Mouse (Mus musculus): Measurements from ENCODE around the gene Gm21983. TPM values are rescaled to one million over a fixed set of nuclear protein-coding genes. Genes with fewer than 3 reads are reported as not detected.

Gene Gm21983
- total RNA-seq, 2 experiments from 2014 or later, result not detected

- no peak for DNase-seq (ENCODE audit: low spot score in 2 of 2)
Measured at GRCm38 (mm10) chr7:27189271-27189931, 8.5 kb upstream of the Gm21983 start.

GRCm38 (mm10) chr7:27185986-27186385 is 5.1 kb upstream of the Gm21983 start:
- no peak for DNase-seq (ENCODE audit: low spot score in 2 of 2)

- DNase-seq (ENCODE audit: low spot score in 2 of 2), result no peak
Measured at GRCm38 (mm10) chr7:27184964-27185363, 4.1 kb upstream of the Gm21983 start.

DNA sequence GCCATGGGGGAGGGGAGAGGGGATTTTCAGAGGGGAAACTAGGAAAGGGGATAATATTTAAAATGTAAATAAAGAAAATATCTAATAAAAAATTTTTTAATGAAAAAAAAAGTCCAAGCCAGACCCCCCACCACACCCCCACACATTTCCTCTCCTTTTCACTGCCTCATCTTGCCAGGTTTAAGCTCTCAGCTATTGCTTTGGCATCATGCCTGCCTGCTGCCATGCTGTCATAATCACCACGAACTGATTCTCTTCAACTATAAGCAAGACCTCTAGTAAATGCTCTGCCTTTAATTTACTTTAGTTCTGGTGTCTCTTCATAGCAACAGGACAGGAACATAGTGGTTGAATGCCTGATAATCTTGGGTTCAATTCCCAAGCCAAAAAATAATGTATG is 1.6 kb upstream of the Gm21983 start:
- DNase-seq (ENCODE audit: low spot score in 2 of 2), result no peak

DNA sequence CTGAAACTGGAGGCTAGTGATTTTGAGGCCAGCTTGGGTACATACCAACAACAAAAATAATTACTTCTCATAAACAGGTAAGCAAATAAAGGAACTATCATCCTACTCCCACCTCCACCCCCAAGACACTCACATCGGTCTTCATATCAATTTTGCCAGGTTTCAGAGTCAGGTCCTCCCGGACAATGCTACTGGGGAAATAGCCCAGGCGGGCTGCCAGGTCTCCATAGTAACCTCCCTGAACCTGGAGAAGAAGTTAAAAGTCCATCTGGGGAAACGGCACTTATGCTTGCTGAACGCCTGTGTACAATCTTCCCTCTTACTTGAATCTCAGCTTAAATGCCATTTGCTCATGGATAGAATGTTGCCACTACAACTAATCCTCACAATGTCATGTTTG is 850 bp downstream of the Gm21983 start:
- DNase-seq (ENCODE audit: low spot score in 2 of 2), result no peak

DNA sequence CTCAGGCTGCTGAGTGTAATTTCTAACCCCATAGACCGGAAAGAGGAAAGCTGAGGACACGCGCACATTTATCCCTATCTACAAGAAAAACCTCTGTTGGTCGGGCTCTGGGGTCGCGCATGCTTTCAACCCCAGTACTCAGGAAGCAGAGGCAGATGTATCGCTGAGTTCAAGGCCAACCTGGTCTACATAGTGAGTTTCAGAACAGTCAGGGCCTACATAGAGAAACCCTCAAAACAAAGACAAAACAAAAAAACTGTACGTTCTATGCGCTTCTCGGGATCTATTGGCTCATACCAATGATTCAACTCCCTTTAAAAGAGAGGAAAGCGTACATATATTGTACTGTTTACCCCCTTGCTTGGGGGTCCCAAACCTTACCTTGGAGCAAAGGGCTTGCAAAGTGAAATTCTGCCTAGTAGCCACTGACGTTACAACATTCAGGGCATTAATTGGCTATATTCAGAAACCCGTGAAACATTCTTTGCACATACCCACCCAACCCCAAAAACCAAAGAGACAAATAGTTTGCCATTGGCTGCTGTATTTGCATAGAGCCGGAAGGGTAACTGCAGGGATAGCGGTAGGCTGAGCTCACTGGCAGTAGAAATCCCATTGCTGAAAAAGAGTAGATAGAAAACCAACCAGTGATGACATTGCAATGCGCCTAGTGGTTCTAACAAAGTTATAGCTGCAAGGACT is 1.5 kb downstream of the Gm21983 start:
- no peak for DNase-seq (ENCODE audit: low spot score in 2 of 2)

GRCm38 (mm10) chr7:27178324-27179216 is 2.3 kb downstream of the Gm21983 start, which contains the start of gene Rab4b:
TSS of gene Rab4b (minus strand) at chr7:27178896.
- DNase-seq (ENCODE audit: low spot score in 2 of 2), result peak; percentile 99 to 100

DNA sequence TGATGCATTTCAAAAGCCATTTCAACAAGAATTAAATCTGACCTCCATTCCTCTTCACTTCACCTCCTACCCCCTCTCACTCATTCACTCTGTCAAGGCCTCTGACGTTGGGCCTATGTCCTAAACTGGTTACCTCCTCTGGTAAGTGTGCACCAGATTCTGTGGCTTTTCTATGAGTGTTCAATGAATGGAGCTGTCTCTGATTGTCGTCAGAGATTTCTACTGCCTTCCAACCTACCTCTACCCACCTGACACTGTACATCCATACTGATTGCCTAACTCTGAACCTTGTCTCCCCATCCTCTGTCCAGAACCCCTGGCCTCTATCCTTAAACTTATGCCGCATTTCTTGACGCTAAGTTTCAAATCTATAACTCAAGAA is 3.0 kb downstream of the Gm21983 start:
- DNase-seq (ENCODE audit: low spot score in 2 of 2), result no peak

GRCm38 (mm10) chr7:27174896-27175295 is 6.0 kb downstream of the Gm21983 start:
- DNase-seq (ENCODE audit: low spot score in 2 of 2), result no peak

DNA sequence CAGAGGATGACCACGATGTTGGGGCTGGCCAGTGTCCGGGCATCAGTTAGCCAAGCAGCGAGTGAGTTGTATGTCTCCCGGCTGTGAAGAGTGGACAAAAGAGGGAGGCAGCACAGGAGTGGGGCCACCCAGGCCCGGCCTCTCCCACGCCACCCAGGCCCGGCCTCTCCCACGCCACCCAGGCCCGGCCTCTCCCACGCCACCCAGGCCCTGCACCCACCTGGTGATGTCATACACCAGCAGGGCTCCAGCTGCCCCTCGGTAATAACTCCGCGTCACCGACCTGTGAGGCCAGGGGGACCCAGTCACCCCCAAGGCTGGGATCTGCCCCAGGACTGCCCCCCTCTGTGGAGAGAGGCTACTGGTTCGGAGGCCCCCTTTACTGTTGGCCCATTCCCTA is 6.4 kb downstream of the Gm21983 start:
- no peak for DNase-seq (ENCODE audit: low spot score in 2 of 2)

DNA sequence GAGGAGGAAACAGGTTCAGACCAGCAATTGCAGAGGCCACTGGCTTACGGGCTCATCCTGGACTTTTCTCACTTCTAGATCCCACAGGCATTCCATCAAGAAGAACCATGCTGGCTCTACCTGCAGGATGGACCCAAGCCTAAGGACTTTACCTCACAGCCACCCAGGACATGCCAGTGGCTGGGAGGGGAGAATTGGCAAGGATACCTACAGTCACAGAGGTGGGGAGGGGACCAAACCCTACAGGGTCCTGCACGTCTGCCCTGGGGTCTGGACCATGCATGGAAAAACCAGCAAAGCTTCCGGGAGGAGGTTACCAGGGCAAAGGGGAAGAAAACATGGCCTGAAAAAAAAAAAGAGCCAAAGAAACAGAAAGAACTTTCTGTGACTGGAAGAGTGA is 9.9 kb downstream of the Gm21983 start:
- no peak for DNase-seq (ENCODE audit: low spot score in 2 of 2)

DNA sequence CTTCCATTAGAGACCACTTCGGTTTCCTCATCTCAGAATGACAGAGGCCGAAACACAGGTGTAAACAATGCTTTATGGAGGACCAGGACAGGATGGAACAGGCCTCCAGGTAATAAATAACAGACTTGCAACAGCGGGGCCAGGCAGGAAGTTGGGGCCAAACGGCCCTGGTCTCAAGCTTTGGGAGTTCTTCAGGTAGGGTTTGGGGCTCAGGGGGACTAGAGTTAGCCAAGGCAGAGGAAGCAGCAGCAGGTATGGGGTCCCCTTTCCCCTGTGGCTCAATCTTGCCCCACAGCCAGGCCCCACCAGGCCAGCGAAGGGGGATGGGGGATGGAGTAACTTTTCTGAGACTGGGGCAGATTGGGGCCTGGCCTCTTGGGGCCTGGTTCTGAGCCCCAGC is 12.5 kb downstream of the Gm21983 start:
- DNase-seq (ENCODE audit: low spot score in 2 of 2), result no peak

DNA sequence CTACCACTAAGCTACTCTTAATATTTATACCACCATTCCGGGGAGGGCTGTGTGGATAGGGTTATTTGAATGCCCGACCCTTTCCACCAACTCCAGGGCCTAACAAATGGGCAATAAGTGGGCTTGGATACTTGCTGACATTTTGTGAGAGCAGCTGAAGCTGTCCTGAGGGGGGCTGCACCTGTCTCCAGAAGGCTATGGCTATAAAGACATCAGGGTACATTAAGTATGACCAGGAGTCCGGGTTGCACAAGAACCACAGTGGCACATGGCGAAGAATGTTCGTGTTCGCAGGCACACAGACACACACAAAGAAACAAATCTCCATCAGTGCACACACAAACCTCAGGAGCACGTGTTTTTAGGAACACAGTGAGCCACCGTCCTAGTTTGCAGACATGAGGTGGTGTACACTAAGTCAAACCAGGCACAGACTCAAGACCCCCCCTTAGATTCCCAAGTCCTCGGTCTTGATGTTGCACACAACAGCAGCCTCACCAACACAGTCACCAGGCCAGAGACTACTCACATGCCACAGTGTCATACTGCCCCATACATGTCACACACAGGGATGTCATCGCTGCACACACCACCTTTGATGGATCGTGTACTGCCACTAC is 13.3 kb downstream of the Gm21983 start:
- no peak for DNase-seq (ENCODE audit: low spot score in 2 of 2)

GRCm38 (mm10) chr7:27166614-27167474 is 14.0 kb downstream of the Gm21983 start, which contains the start of gene Egln2:
TSS of gene Egln2 (minus strand) at chr7:27166802.
- peak; percentile 91 to 96 for DNase-seq (ENCODE audit: low spot score in 2 of 2)

DNA sequence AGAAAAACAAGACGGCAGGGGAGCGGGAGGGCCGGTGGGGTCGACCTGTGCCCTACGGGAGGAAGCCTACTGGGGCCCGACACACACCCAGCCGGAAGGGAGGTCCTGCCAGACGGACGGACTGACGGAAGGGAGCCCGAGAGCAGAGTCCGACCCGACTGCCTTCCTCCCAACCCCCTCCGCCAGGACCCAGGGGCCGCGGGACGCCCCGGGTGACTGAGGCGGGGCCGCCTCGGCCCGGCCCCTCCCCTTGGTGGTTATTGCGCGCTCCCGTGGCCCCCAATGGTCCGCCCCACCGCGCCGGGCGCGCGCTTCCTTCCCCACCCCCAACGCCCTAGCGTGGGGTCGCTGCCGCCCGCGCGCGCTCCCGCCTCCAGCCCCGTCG is 14.7 kb downstream of the Gm21983 start:
- peak; percentile 61 to 75 for DNase-seq (ENCODE audit: low spot score in 2 of 2)

DNA sequence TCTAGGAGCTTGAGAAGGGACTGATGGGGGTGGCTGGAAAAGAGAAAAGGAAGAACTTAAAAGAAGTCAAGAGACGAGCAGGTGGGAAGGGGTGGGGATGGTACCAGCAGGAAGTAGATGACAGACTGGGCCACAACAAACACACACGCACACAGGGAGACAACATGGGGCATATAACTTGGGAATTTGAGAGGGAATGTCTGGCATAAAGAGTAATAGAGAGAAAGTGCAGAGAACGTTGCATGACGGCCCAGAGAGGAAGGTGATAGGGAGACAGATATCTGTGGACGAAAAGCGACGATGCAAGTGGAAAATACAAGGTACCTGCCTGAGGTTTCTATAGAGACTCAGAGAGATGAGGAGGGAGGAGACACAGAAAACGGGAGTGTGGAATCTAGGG is 15.2 kb downstream of the Gm21983 start:
- DNase-seq (ENCODE audit: low spot score in 2 of 2), result no peak

DNA sequence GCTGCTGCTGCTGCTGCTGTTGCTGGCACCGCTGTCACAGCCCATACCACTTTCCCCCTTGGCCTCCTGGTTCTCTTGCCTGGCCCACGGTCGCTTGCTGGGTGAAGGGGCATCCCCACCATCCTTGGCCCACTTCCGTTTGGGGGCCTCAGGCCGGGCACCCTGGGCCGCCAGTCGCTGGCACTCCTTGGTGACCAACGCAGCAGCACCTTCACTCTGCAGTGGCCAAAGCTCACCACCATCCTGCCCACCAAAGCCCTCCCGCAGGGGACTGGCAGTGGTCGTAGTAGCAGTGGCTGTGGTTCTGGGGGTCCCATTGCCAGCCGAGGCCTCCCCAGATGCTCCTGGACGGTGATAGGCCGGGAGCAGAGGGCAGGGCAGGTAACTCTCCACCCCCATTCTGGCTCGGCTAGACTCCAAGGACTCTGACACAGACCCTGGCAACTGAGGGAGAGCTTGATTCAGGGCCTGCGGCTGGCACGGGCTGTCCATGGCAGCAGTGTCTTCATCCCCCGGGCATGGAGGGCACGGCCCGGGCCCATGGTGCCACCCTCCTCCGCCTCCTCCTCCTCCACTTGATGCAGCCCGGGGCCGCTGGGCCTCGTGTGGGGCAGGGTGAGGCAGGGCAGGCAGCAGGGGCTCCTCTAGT is 15.8 kb downstream of the Gm21983 start:
- DNase-seq (ENCODE audit: low spot score in 2 of 2), result no peak

- no peak for DNase-seq (ENCODE audit: low spot score in 2 of 2)
Measured at GRCm38 (mm10) chr7:27164112-27164947, 16.6 kb downstream of the Gm21983 start.

- no peak for DNase-seq (ENCODE audit: low spot score in 2 of 2)
Measured at GRCm38 (mm10) chr7:27163450-27163805, 17.5 kb downstream of the Gm21983 start.
